33 mouse cellular contexts compared by ENCODE assay signal in the genomic region with DNA sequence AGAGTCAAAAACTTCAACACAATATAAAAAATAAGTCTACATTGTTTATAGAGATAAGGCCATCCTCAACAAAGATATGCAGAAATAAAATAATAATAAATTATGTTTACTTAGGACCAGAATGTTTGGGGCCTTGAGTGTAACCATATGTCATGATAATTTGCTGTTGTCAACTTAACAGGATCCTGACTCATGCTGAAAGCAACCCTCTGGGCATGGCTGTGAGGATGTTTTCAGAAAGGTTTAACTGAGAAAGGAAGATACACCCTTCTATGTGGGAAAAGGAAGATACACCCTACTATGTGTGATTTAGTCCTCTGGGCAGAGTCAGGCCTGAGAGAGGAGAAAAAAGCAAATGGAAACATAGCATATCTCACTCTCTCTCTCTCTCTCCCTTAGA. TPM values are rescaled to one million over a fixed set of nuclear protein-coding genes. Genes with fewer than 3 reads are reported as not detected.
A peak's percentile ranks its signal among the peaks of the same experiment; 100 is the strongest.
DNase-seq lines count a peak whose midpoint lies in the region; ATAC-seq lines count a peak whose summit lies in the region.
"Had no signal": no experiment of that assay in that cellular context is flagged by ENCODE, and none has a peak within 500 bp of the region (broad histone marks: within the 10 kb centered on the region; RNA-seq: fewer than 3 reads in every experiment).

No protein-coding gene starts in this region.

- H3K4me1 ChIP-seq in kidney, embryonic 16.5 days (ENCODE audit: insufficient read depth, low read length) = peaks cover 21% of the 10 kb centered on the region

- H3K9me3 ChIP-seq in kidney, embryonic 16.5 days (ENCODE audit: low read length) = no peaks in the 10 kb centered on the region
- H3K9me3 ChIP-seq: G1E; heart, embryonic 10.5 days; heart, embryonic 13.5 days had no signal

- 0 out of 2 replicates have a peak overlapping the region, but pooled peaks have one; percentile 43 for H3K27ac ChIP-seq in kidney, embryonic 16.5 days (ENCODE audit: low read length)
- H3K27ac ChIP-seq: gastrocnemius, adult 2 months; heart, embryonic 10.5 days; heart, embryonic 13.5 days; hindbrain, embryonic 14.5 days; hindbrain, postnatal 0 days had no signal

- H3K9ac ChIP-seq in kidney, embryonic 16.5 days (replicated peaks; ENCODE audit: low read length) = no peak overlapping the region
- H3K9ac ChIP-seq: forebrain, postnatal 0 days; heart, embryonic 13.5 days; hindbrain, embryonic 14.5 days had no signal

- no peak overlapping the region for H3K4me2 ChIP-seq in kidney, embryonic 16.5 days (replicated peaks; ENCODE audit: low read depth, low read length)
- H3K4me2 ChIP-seq: heart, embryonic 13.5 days; hindbrain, embryonic 14.5 days had no signal

- ATAC-seq in kidney, embryonic 16.5 days (ENCODE audit: low FRiP score, low TSS enrichment) = peak; percentile 69; the same call in 1 of the 2 replicates
- ATAC-seq: forebrain, embryonic 14.5 days; forebrain, postnatal 0 days; hindbrain, postnatal 0 days; inflammation-experienced regulatory T-cells, adult 6 months; intestine, embryonic 16.5 days had no signal

- no peaks in the 10 kb centered on the region for H3K36me3 ChIP-seq in kidney, embryonic 16.5 days (ENCODE audit: insufficient read depth, low read length)
- H3K36me3 ChIP-seq: G1E; heart, embryonic 10.5 days; heart, embryonic 13.5 days had no signal

- DNase-seq in adrenal gland, adult (ENCODE audit: inconsistent age in 2 of 2, low spot score in 1 of 2) = peak; percentile 44 to 76
- no peak for DNase-seq in adrenal gland, adult 8-10 months
- DNase-seq in adrenal gland, postnatal 14 days = peak; percentile 27
- DNase-seq in adrenal gland, postnatal 25 days = no peak
- DNase-seq in kidney, postnatal 10 days = no peak
- peak; percentile 74 for DNase-seq in 3T3-L1 (ENCODE audit: low read depth, low spot score)
- DNase-seq in left cerebral cortex, adult 8-10 months (ENCODE audit: low spot score in 2 of 2) = no peak
- DNase-seq: B cell, adult 2 months; cerebellum, adult 18-20 months; cerebellum, adult 9-10 months; cerebellum, postnatal 14 days; forebrain, postnatal 0 days; gastrocnemius, adult 2 months; gastrocnemius, postnatal 14 days; heart, adult 18-20 months; heart, postnatal 14 days; heart, postnatal 4 days had no signal

- H3K4me3 ChIP-seq in kidney, embryonic 16.5 days (ENCODE audit: low read length) = no peak overlapping the region
- H3K4me3 ChIP-seq: gastrocnemius, adult 2 months; heart, embryonic 10.5 days; heart, embryonic 13.5 days had no signal

- H3K27me3 ChIP-seq in kidney, embryonic 16.5 days (ENCODE audit: insufficient read depth, low read length) = no peaks in the 10 kb centered on the region
- H3K27me3 ChIP-seq: CH12.LX; heart, embryonic 13.5 days had no signal

RNA-seq across cellular contexts. Expression of gene Tmco5, which starts 56.3 kb away (rescaled TPM):
- total RNA-seq in adrenal gland, adult 8-10 months (2022) = not detected
- not detected in 2 replicates for total RNA-seq in adrenal gland, postnatal 14 days (2021)
- total RNA-seq in adrenal gland, postnatal 25 days (2021) = not detected in 2 replicates
- polyA plus RNA-seq in kidney, embryonic 16.5 days (2015; fragmentation: Nextera tagmentation; extraction: Ambion mirVana) = not detected in 2 replicates
- 1 to 10 TPM in 3 of 4 experiments, under 1 TPM in 1; 0.44 to 2.9 (median 1.6) TPM for total RNA-seq in left cerebral cortex, adult 8-10 months (2022)
- total RNA-seq: CH12.LX; forebrain, postnatal 0 days; G1E; gastrocnemius, adult 2 months; gastrocnemius, postnatal 14 days; gastrocnemius, postnatal 4 days; heart, adult 18-20 months; heart, postnatal 14 days; heart, postnatal 4 days; hindbrain, postnatal 0 days had no signal
- polyA plus RNA-seq: embryonic facial prominence, embryonic 11.5 days; embryonic facial prominence, embryonic 14.5 days; forebrain, embryonic 11.5 days; forebrain, embryonic 14.5 days; G1E; heart, embryonic 10.5 days; heart, embryonic 13.5 days; heart, embryonic 16.5 days; hindbrain, embryonic 11.5 days; hindbrain, embryonic 14.5 days; hindbrain, postnatal 0 days; inflammation-experienced regulatory T-cells, adult 6 months; intestine, embryonic 16.5 days had no signal

Comparison
In these comparisons a context has a peak if more than half of its experiments do, and no peak if none do; other contexts are left out.
1. DNase-seq: peak in adrenal gland, adult (2 of 2), adrenal gland, postnatal 14 days (single experiment) and 3T3-L1 (single experiment); none in adrenal gland, adult 8-10 months (single experiment), adrenal gland, postnatal 25 days (single experiment), kidney, postnatal 10 days (single experiment) and left cerebral cortex, adult 8-10 months (0 of 2).